Mouse (Mus musculus): Measurements from ENCODE around the gene Mchr1.
"Not testable (repeated sequence)": the region's sequence is repeated elsewhere in the genome, so short reads cannot be mapped to it uniquely, and the experiment has no call there.

Mchr1 gene

DNA sequence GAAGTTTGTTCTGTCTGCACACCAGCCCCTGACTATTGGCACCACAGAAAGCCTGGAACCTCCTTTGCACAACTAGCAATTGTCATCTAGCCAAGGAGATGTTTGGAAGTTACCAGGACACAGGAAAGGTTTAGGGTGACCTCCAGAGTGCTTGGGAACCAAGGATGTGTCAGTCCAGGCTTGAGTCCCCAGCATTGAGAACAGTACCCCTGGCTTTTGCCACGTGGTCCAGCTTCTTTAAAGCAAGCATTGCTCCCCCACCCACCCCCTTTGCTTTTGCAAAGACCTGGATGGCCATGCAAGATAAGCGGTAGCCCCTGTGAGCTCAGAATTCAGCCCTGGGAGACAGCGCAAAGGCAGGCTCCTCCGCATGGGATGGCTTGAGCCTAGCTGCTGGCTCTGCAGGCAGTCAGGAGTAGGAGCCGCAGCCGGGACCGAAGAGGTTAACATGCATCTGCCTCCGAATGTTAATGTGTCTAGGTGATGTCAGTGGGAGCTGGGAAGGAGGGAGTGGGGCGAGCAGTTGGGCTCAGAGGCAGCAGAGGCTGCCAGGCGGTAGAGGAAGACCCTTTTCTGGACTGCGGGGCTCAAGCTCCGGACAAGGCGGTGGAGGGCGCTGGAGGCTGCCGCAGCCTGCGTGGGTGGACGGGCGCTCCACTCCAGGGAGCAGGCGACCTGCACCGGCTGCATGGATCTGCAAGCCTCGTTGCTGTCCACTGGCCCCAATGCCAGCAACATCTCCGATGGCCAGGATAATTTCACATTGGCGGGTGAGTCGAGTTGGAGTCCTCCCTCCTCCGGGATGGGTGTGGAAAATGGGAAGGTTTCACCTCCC is at the start of gene Mchr1:
Gene Mchr1, plus strand, starts transcription at position 414 of the 835 bp plus-strand sequence.
- peak; percentile 70 for ATAC-seq (ENCODE audit: low TSS enrichment)

DNA sequence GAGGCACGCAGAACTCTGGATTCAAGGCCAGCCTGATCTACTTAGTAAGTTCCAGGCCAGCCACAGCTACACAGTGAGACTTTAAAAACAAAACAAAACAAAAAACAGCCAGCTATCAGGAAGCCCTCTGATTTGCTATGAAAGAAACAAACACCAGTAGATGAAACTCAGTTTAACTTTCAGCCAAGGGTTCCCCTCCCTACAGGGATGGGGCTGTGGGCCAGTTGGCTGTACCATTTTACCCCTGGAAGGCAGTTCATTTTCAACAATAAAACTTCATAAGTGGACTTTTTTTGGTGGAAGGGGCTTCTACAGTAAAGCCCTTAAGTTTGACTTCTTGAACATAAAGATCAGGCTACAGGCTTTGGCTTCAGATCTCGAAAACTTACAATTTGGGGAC is 46.2 kb upstream of the Mchr1 start:
- no peak for ATAC-seq (ENCODE audit: low TSS enrichment)

DNA sequence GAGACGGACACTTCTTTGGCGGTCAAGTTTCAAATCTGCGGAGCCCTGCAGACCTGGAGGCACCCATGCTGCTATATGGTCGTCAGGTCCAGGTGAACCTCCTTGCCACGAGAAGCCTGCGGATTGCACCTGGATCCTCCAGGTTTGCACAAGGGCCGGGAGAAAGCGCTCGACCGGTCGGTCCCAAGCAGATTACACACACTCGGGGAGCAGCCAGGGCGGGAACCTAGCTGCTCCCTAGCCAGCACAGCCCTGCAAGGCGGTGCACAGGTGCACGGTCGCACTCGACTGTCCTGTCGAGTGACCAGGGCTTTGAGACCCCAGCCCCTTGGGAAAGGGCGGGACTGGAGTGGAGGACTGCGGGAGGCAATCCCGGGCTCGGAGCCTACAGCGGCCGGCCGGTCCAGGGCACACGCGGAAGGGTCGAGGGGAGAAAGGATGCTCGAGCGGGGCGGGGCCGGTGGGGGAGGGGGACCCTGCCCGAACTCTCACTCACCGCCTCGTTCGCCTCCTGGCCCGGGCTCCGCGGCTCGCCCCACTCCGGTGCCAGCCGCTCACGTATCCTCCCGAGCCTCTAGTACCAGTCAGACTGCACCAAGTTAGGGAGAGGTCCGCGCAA is 45.2 kb upstream of the Mchr1 start:
- peak; percentile 3; the same call in 1 of the 2 replicates for ATAC-seq (ENCODE audit: low TSS enrichment)

DNA sequence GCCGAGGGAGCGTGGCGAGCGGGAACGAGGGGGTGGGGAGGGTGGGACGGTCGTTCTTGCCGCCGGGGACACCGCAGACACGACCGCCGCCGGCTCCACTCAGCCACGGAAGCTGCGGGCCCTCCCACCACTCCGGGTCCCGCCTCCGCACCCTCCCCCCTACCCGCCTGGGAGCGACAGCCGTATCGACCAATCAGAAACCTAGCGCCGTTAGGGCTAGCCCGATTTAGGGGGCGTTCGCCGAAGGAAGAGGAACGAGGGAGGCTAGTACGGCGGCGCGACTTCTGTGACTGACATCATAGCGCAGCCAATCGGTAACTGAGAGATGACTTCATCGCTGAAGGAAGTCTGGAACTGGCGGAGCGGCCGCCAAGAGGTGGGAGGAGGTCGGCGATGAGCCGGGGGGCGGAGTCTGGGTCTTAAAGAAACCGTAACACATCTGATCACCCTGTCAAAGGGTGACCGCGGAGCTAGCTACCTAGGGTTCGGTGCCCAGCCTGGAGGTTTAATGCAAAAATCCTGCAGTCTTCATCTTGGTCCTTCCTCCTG is 44.6 kb upstream of the Mchr1 start, which contains the start of gene Mrtfa:
Gene Mrtfa, minus strand, starts transcription at position 128 of the 549 bp plus-strand sequence.
- peak; percentile 99 for ATAC-seq (ENCODE audit: low TSS enrichment)

DNA sequence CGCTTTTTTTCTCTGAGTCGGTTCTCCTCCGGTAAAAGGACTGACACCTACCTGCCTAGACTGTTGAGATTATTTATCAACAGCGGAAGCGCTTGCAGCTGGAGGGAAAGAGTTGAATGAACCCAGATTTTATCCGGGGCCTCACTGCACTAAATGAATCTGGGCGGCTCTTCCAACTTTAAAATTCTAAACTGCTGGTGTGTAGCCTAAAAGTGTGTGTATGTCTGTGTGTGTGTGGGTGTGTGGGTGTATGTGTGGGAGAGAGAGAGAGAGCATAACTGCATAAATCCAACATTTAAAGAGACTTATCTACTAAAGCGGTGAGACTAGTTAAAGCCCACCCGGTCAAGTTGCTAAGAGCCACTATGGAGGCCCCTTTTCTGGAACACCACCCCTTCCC is 44.0 kb upstream of the Mchr1 start:
- ATAC-seq (ENCODE audit: low TSS enrichment), result peak; percentile 28; the same call in 1 of the 2 replicates

DNA sequence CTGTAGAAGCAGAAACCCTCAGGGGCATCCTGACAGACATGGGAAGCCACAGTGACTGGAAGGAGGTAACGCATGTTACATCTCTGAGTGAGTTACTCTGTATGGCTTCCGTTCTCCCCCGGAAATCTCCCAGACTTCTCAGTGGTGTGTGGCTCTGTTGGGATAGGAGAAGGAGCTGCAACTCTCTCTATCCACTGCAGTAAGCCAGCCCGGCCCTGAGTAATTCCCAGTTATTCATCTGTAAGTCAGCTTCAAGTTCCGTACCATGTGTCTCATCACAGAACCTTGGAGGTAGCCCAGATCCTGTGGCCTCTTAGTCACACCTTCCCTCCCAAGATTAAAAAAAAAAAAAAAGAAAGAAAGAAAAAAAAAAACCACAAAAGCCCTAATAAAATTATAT is 43.0 kb upstream of the Mchr1 start:
- no peak for ATAC-seq (ENCODE audit: low TSS enrichment)

DNA sequence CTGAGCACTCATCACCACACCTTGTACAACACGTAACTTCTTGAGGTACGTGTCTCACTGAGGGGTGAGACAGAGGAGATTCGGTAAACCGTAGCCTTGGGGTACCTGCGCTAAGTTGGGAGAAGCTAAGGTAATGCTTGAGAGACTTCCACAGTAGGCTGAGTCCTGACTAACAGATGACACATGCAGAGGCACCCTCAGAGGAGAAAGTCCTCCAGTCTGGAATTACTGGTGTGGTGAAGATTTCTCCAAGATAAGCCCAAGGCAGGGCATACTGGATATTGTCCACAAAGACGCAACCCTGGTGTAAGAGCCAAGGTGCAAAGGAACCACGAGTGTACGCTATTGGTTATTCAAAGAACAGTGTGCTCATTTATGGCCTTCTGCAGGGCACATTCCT is 42.4 kb upstream of the Mchr1 start:
- no peak for ATAC-seq (ENCODE audit: low TSS enrichment)

DNA sequence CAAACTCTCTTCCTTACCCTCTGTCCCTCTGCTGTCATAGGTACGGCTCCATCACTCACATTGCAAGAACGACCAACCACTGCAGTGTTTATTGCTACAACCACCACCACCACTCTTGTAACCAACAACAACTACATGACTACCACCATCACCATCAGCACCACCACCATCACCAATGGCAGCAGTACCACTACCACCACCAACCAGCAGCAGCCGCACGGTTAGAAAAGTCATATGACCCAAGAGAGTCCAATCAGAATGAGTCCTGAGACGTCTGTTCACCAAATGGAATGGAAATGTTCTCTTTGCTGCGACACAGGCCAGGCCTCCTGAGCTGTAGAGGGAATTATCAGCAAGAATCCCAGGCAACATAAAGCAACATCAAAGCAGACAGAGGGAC is 40.5 kb upstream of the Mchr1 start:
- no peak for ATAC-seq (ENCODE audit: low TSS enrichment)

DNA sequence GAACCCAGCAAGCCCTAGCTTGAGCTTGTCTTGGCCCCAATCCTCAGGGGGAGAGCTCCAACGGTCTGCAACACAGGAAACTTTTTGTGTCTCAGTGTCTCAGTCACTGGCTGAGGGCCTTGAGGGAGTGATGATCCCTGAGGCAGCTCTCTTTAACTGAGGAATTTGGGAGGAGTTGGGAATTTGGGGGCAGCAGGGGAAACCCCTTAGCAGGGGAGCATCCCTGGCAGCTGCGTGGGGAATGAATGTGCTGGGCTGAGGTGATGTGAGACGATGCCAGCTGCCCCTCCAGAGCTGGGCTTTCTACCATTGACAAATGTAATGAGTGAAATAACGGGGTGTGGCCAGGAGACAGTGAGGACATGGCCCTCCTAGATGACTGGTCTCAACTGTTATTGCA is 39.9 kb upstream of the Mchr1 start:
- ATAC-seq (ENCODE audit: low TSS enrichment), result no peak

DNA sequence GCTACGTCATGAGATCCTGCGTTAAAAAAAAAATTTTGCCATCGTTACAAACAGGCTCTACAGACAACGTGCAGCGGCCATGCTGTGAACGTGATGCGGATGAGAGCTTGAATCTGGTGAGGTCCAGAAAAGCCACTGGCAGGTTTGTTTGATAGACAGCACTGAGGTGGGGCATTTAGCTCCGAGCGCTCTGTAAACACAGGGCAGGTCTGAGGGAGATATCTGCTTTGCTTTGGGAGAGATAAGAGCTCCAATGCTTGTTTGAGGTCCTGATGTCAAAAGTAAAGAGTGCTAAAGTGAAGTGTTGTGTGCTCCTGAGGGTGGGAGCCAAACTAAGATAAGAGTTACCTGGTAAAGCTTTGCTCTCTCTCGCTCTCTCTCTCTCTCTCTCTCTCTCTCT is 38.1 kb upstream of the Mchr1 start:
- no peak for ATAC-seq (ENCODE audit: low TSS enrichment)

DNA sequence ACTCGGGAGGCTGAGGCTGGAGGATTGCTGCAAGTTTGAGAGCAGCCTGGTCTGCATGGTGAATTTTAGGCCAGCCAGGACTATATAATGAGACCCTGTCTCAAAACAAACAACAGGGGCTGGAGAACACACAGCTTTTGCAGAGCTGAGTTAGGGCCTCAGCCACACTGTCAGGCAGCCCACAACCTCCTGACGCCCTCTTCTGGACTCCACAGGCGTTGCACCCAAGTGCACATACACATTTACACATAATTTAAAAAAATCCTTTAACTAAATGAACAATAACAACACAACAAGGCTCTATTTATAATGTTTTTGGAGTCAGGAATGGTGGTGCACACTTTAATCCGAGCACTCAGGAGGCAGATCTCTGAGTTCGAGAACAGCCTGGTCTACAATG is 36.9 kb upstream of the Mchr1 start:
- no peak for ATAC-seq (ENCODE audit: low TSS enrichment)

DNA sequence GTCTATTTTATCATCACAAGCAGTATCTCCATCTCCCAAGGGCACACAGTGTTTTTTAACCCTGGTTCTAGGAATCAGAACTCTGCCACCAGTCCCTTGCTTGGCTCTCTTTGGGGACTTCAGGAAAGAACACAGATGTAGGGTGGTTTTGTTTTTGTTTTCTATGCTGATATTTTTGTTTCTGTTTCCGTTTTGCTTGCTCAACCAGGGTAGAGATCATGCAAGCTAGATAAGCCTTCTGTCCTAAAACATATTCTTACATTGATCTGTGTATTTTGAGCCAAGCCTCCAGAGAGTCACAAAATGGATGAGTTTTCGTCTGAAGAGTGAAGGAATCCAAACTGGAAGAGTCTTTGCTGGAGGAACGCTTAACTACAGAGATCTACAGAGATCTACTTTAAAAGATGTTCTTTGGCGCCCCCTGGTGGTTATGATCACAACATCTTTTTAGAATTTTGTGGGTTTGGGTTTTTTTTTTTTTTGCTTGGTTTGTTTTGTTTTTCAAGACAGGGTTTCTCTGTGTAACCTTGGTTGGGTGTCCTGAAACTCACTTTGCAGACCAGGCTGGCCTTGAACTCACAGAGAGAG is 35.8 kb upstream of the Mchr1 start:
- peak; percentile 55; the same call in 1 of the 2 replicates for ATAC-seq (ENCODE audit: low TSS enrichment)

DNA sequence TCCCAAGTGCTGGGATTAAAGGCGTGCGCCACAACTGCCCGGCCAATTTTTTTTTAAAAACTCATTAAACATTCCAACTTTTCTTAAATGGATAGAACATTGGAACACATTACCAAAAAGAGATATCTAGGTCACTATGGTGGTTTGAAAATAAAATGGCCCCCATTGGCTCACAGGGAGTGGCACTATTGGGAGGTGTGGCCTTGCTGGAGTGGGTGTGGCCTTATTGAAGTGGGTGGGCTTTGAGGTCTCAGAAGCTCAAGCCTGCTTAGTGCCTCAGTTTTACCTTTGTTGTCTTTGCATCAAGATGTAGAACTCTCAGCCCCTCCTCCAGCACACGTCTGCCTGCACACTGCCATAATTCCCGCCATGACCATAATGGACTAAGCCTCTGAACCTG is 32.8 kb upstream of the Mchr1 start:
- no peak for ATAC-seq (ENCODE audit: low TSS enrichment)

DNA sequence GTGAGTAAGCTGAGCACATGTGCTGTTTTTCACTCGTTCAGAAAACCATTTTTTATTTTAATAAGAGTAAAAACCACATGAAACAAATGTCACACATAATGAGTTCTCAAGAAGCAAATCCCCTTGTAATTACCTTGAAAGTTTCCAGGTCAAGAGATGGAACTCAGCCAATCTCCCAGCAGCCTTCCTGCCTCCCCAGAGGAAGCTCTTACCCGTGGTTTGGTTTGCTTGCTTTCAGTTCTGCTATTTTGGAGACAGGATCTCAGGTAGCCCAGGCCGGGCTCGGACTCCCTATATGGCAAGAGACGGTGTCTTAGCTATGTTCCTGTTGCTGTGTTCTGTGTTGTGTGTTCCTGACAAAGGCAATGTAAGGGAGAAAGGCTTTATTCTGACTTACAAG is 24.8 kb upstream of the Mchr1 start:
- no peak for ATAC-seq (ENCODE audit: low TSS enrichment)

DNA sequence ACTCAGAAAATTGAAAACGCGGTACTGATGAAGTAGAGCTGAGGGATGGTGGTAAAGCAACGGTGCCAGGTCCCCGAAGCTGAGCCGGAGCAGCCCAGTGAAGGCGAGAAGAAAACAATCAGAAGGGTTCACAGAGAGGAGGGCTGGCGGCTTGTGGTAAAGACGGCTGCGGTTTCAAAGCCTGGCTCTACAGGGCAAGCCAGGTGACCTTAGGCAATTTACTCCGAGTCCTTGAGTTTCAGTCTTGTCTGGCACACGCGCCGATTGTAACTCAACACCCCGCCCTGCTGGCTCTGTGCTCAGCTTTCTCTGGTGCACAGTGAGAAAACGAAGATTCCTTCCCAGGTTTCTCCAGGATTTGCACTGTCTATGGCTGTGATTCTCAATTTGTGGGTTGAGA is 22.3 kb upstream of the Mchr1 start:
- ATAC-seq (ENCODE audit: low TSS enrichment), result no peak

DNA sequence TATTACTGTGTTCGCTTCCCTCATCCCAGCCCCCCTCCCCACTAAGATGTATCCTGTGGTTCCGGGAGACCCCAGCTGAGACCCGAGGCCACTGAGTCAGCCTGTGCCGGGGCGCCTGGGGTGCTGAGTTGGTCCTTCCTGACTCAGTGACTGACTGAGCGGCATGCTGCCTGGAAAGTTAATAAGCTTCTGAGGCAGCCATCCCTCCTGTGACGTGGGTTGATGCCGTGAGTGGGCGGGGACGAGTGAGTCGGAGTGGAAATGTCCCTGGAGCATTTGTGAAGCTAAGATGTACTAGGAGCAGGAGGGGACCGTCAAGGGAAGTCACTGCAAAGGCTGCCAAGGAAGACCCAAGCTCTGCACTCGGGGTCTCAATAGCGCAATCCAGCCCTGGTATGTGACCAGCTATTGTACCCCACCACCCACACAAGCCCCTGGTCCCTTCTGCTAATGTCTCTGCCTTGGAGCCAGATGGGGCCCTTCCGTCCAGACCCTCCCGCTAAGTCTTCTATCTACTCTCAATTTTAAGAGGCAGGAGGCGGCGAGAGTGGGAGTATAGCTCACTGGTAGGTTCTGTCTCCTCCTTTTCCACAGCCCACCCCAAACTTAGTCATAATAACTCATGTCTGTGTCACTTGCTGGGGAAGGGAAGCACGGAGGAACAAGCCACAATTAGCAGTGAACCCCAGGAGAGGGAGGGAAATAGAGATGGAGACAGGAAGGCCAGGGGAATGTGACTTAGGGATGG is 18.2 kb upstream of the Mchr1 start:
- peak; percentile 94 for ATAC-seq (ENCODE audit: low TSS enrichment)

DNA sequence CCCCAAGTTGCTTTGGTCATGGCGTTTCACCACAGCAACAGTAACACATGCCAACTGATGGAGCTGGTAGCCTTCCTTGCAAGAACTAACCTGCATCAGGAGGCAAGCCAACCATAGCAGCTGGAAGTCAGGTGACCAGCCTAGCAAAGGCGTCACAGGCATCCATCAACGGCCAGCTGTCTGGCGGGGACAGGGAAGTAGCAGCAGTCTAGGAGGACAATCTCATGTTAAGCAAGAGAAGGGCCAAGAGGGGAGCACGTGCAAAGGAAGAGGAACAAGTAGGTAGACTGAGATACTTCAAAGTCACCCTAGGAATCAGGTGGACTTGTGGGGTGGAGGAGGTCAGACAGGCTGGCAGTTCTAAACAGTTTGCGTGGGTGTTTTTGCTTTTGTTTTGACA is 16.2 kb upstream of the Mchr1 start:
- ATAC-seq (ENCODE audit: low TSS enrichment), result no peak

DNA sequence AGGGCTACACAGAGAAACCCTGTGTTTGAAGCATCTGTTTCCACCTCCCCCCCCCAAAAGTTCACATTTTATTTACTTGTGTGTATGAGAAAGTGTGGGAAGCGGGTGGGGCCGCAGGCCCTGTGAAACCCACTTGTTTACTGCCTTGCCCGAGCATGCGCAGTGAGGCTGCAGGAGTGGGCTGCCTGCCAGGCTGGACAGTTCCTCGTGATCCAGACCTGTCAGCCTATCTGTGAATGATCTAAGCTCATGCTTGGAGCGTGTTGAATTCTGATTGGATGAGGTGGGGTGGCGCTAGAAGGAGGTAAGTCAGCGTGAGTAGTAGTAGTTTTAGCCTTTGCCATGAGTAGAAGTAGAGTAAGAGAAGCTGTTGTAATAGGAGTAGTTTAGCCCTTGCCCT is 15.2 kb upstream of the Mchr1 start:
- not testable (repeated sequence) for ATAC-seq (ENCODE audit: low TSS enrichment)

DNA sequence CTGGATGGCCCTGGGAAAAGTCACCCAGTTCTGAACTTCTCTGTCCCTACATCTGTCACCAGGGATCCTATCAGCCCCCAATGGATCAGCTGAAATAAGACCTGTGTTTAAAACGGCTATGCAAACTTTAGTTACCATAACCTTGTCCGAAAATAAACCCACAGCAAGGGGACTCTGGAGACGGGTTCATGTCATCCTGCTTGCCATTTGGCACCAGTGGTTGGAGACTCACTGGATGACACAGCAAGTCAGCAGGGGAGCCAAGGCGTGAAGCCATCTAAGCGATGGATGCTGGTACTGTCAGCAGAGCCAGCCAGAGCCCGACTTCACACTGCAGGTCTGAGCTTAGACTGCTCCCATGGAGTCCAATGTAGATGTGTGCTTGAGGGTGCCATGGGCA is 13.9 kb upstream of the Mchr1 start:
- ATAC-seq (ENCODE audit: low TSS enrichment), result no peak

DNA sequence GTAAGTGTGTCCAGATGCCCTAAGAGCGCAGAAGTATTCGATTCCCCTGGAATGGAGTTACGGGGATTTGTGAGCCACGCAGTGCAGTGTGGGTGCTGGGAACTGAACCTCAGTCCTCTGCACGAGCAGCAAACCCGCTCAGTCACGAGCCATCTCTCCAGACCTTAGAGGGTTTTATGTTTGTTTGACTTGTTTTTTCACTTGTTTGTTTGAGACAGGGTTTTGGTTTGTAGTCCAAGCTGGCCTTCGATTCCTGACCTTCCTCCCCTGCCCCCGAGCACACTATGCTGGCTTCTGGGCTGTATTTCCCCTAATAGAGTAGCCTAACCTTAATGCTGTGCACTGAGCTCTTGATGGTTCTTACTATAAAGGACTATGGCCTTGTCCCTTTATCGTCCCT is 10.3 kb upstream of the Mchr1 start:
- no peak for ATAC-seq (ENCODE audit: low TSS enrichment)

DNA sequence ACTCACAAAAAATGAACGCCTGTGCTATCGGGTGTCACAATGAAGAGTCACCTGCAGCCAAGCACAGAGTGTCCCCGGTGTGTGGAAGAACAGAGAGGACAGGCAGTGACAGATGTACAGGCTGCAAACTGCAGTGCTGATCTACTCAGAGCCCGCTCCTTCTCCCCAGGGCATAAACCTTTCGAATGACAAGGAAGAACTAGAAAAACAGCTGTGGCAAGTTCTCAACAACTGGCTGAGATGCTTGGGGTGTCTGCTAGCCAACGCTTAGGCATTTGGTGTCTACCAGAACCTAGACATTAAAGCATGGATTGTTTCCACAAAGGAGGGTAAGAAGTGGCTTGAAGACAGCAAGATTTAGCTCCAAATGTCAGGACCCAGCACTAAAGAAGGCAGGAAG is 9.6 kb upstream of the Mchr1 start:
- no peak for ATAC-seq (ENCODE audit: low TSS enrichment)

DNA sequence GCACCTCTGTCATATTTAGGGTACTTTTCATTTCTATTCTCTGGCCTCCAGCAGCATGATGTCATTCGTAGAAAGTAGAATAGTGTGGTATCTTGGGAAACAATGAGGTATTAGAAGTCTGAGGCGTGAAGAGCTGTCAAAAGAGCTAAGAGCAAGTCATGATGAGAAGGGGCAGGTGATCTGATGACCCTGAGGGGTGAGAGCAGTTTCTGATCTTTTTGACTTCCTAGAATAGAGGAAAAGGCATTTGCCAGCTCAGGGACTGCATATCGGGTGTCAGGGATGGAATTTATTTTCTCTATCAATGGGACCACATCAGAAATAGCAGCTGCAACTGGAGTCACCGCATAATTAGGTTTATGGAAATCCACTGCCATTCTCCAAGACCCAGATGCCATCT is 8.5 kb upstream of the Mchr1 start:
- no peak for ATAC-seq (ENCODE audit: low TSS enrichment)
